Mouse (Mus musculus): ENCODE measurements at regions not wholly inside any gene's neighbourhood (a gene's known extent, or its start where the extent isn't known, plus 50 kb on each side); places are given as distances from the start of the nearest gene placed in this dataset.
"Not testable (repeated sequence)": the region's sequence is repeated elsewhere in the genome, so short reads cannot be mapped to it uniquely, and the experiment has no call there.

- H3K36me3 ChIP-seq = no peaks in the 10 kb centered on the region
- H3K4me1 ChIP-seq (replicated peaks) = peaks cover 5% of the 10 kb centered on the region; the same call in 1 of the 2 replicates
- no peak overlapping the region for H3K4me2 ChIP-seq
- H3K9me3 ChIP-seq (replicated peaks) = no peaks in the 10 kb centered on the region
- H3K4me3 ChIP-seq = no peak overlapping the region
- no peak for ATAC-seq (ENCODE audit: insufficient number of reproducible peaks, low FRiP score)
- H3K27me3 ChIP-seq (replicated peaks) = no peaks in the 10 kb centered on the region
- 84% methylated on average over 2 of the region's 2 CpGs for WGBS
- H3K9ac ChIP-seq = no peak overlapping the region
- H3K27ac ChIP-seq (ENCODE audit: poor library complexity, severe bottlenecking) = no peak overlapping the region
Observed at GRCm38 (mm10) chr8:89983859-89984258, 364.3 kb downstream of the Tox3 start.

- Histone ChIP-seq H3K4me3 (no peak overlapping the region), H3K4me1 (replicated peaks) (peaks cover 5% of the 10 kb centered on the region; the same call in 1 of the 2 replicates), H3K27ac (ENCODE audit: poor library complexity, severe bottlenecking) (no peak overlapping the region), H3K36me3 (no peaks in the 10 kb centered on the region), H3K9ac (no peak overlapping the region), H3K27me3 (replicated peaks) (no peaks in the 10 kb centered on the region), H3K4me2 (no peak overlapping the region), H3K9me3 (replicated peaks) (no peaks in the 10 kb centered on the region)
- 80% methylated on average over 2 of the region's 2 CpGs for WGBS
- ATAC-seq (ENCODE audit: insufficient number of reproducible peaks, low FRiP score) = no peak
Observed at GRCm38 (mm10) chr8:89982551-89982950, 365.6 kb downstream of the Tox3 start.

GRCm38 (mm10) chr8:89981320-89981719, 366.8 kb downstream of the Tox3 start:
- no peak overlapping the region for H3K27ac ChIP-seq (ENCODE audit: poor library complexity, severe bottlenecking)
- H3K4me1 ChIP-seq (replicated peaks) = peaks cover 5% of the 10 kb centered on the region; the same call in 1 of the 2 replicates
- H3K9ac ChIP-seq = no peak overlapping the region
- H3K4me3 ChIP-seq = no peak overlapping the region
- H3K27me3 ChIP-seq (replicated peaks) = no peaks in the 10 kb centered on the region
- 83% methylated on average over 2 of the region's 2 CpGs for WGBS
- no peak overlapping the region for H3K4me2 ChIP-seq
- no peaks in the 10 kb centered on the region for H3K36me3 ChIP-seq
- ATAC-seq (ENCODE audit: insufficient number of reproducible peaks, low FRiP score) = no peak
- no peaks in the 10 kb centered on the region for H3K9me3 ChIP-seq (replicated peaks)

GRCm38 (mm10) chr8:89980441-89980840, 367.7 kb downstream of the Tox3 start:
- no peak for ATAC-seq (ENCODE audit: insufficient number of reproducible peaks, low FRiP score)
- H3K27ac ChIP-seq (ENCODE audit: poor library complexity, severe bottlenecking) = no peak overlapping the region
- no peaks in the 10 kb centered on the region for H3K36me3 ChIP-seq
- H3K9ac ChIP-seq = no peak overlapping the region
- H3K4me1 ChIP-seq (replicated peaks) = peaks cover 10% of the 10 kb centered on the region; the same call in 1 of the 2 replicates
- H3K4me2 ChIP-seq = no peak overlapping the region
- H3K4me3 ChIP-seq = no peak overlapping the region
- H3K27me3 ChIP-seq (replicated peaks) = no peaks in the 10 kb centered on the region
- 71% methylated on average over 4 of the region's 4 CpGs for WGBS
- no peaks in the 10 kb centered on the region for H3K9me3 ChIP-seq (replicated peaks)

- Histone ChIP-seq H3K27me3 (replicated peaks) (no peaks in the 10 kb centered on the region), H3K4me3 (no peak overlapping the region), H3K36me3 (no peaks in the 10 kb centered on the region), H3K4me1 (replicated peaks) (no peaks in the 10 kb centered on the region), H3K4me2 (no peak overlapping the region), H3K9me3 (replicated peaks) (no peaks in the 10 kb centered on the region), H3K9ac (no peak overlapping the region), H3K27ac (ENCODE audit: poor library complexity, severe bottlenecking) (no peak overlapping the region)
- 84% methylated on average over 1 of the region's 1 CpGs for WGBS
- ATAC-seq (ENCODE audit: insufficient number of reproducible peaks, low FRiP score) = no peak
Observed at GRCm38 (mm10) chr8:89962799-89963198, 385.3 kb downstream of the Tox3 start.

GRCm38 (mm10) chr8:89957486-89957885, 390.7 kb downstream of the Tox3 start:
- Histone ChIP-seq H3K4me1 (replicated peaks) (0 out of 2 replicates have a peak, but pooled peaks cover 3% of the 10 kb centered on the region), H3K9me3 (replicated peaks) (no peaks in the 10 kb centered on the region), H3K36me3 (no peaks in the 10 kb centered on the region), H3K27ac (ENCODE audit: poor library complexity, severe bottlenecking) (no peak overlapping the region), H3K9ac (no peak overlapping the region), H3K27me3 (replicated peaks) (no peaks in the 10 kb centered on the region), H3K4me3 (no peak overlapping the region), H3K4me2 (no peak overlapping the region)
- no peak for ATAC-seq (ENCODE audit: insufficient number of reproducible peaks, low FRiP score)

GRCm38 (mm10) chr8:89956482-89957020, 391.6 kb downstream of the Tox3 start:
- Histone ChIP-seq H3K36me3 (no peaks in the 10 kb centered on the region), H3K4me1 (replicated peaks) (0 out of 2 replicates have a peak, but pooled peaks cover 3% of the 10 kb centered on the region), H3K9me3 (replicated peaks) (no peaks in the 10 kb centered on the region; the same call in 1 of the 2 replicates), H3K27me3 (replicated peaks) (no peaks in the 10 kb centered on the region), H3K4me3 (no peak overlapping the region), H3K27ac (ENCODE audit: poor library complexity, severe bottlenecking) (peak overlapping the region; percentile 48), H3K9ac (no peak overlapping the region), H3K4me2 (no peak overlapping the region; the same call in 1 of the 2 replicates)
- 41% methylated on average over 11 of the region's 11 CpGs for WGBS
- ATAC-seq (ENCODE audit: insufficient number of reproducible peaks, low FRiP score) = 0 out of 2 replicates have a peak, but pooled peaks have one; percentile 59

GRCm38 (mm10) chr8:89938836-89939235, 409.3 kb downstream of the Tox3 start:
- no peak overlapping the region for H3K27ac ChIP-seq (ENCODE audit: poor library complexity, severe bottlenecking)
- WGBS = 88% methylated on average over 1 of the region's 1 CpGs
- no peaks in the 10 kb centered on the region for H3K36me3 ChIP-seq
- no peak overlapping the region for H3K4me2 ChIP-seq
- 0 out of 2 replicates have a peak, but pooled peaks cover 3% of the 10 kb centered on the region for H3K4me1 ChIP-seq (replicated peaks)
- no peak overlapping the region for H3K9ac ChIP-seq
- ATAC-seq (ENCODE audit: insufficient number of reproducible peaks, low FRiP score) = no peak
- no peaks in the 10 kb centered on the region for H3K27me3 ChIP-seq (replicated peaks)
- H3K9me3 ChIP-seq (replicated peaks) = no peaks in the 10 kb centered on the region
- H3K4me3 ChIP-seq = no peak overlapping the region

- no peak for ATAC-seq (ENCODE audit: insufficient number of reproducible peaks, low FRiP score)
- Histone ChIP-seq H3K9me3 (replicated peaks) (no peaks in the 10 kb centered on the region), H3K4me1 (replicated peaks) (0 out of 2 replicates have a peak, but pooled peaks cover 3% of the 10 kb centered on the region), H3K27me3 (replicated peaks) (no peaks in the 10 kb centered on the region), H3K36me3 (no peaks in the 10 kb centered on the region), H3K27ac (ENCODE audit: poor library complexity, severe bottlenecking) (no peak overlapping the region), H3K4me2 (no peak overlapping the region), H3K4me3 (no peak overlapping the region), H3K9ac (no peak overlapping the region)
- WGBS = 78% methylated on average over 2 of the region's 2 CpGs
Observed at GRCm38 (mm10) chr8:89934521-89934920, 413.6 kb downstream of the Tox3 start.

- WGBS = 25% methylated on average over 3 of the region's 3 CpGs
- Histone ChIP-seq H3K4me1 (replicated peaks) (peaks cover 6% of the 10 kb centered on the region; the same call in 1 of the 2 replicates), H3K9ac (no peak overlapping the region), H3K27ac (ENCODE audit: poor library complexity, severe bottlenecking) (no peak overlapping the region), H3K4me3 (no peak overlapping the region), H3K36me3 (no peaks in the 10 kb centered on the region), H3K27me3 (replicated peaks) (no peaks in the 10 kb centered on the region), H3K9me3 (replicated peaks) (no peaks in the 10 kb centered on the region), H3K4me2 (no peak overlapping the region)
- no peak for ATAC-seq (ENCODE audit: insufficient number of reproducible peaks, low FRiP score)
Observed at GRCm38 (mm10) chr8:89926666-89927232, 421.4 kb downstream of the Tox3 start.

- not testable (repeated sequence) for H3K9me3 ChIP-seq (replicated peaks); H3K4me3 ChIP-seq
- 87% methylated on average over 14 of the region's 22 CpGs for WGBS
Observed at GRCm38 (mm10) chr8:89924697-89925096, 423.4 kb downstream of the Tox3 start.

GRCm38 (mm10) chr8:89914076-89914475, 434.1 kb downstream of the Tox3 start:
- no peaks in the 10 kb centered on the region for H3K36me3 ChIP-seq
- 84% methylated on average over 6 of the region's 6 CpGs for WGBS
- no peak overlapping the region for H3K4me3 ChIP-seq
- no peak for ATAC-seq (ENCODE audit: insufficient number of reproducible peaks, low FRiP score)
- H3K4me2 ChIP-seq = no peak overlapping the region
- no peaks in the 10 kb centered on the region for H3K4me1 ChIP-seq (replicated peaks)
- H3K27me3 ChIP-seq (replicated peaks) = no peaks in the 10 kb centered on the region
- 0 out of 2 replicates have a peak, but pooled peaks cover 3% of the 10 kb centered on the region for H3K9me3 ChIP-seq (replicated peaks)
- H3K27ac ChIP-seq (ENCODE audit: poor library complexity, severe bottlenecking) = no peak overlapping the region
- H3K9ac ChIP-seq = no peak overlapping the region

More at GRCm38 (mm10) chr8:89924697-89925096, 423.4 kb downstream of the Tox3 start:
- not testable (repeated sequence) for H3K27ac ChIP-seq (ENCODE audit: poor library complexity, severe bottlenecking); H3K9ac ChIP-seq; H3K4me2 ChIP-seq; H3K36me3 ChIP-seq; H3K27me3 ChIP-seq (replicated peaks); ATAC-seq (ENCODE audit: insufficient number of reproducible peaks, low FRiP score); H3K4me1 ChIP-seq (replicated peaks)
